Mouse (Mus musculus) midbrain, embryonic 11.5 days (tissue): ENCODE data around the gene Olfr1098. TPM values are rescaled to one million over a fixed set of nuclear protein-coding genes. Genes with fewer than 3 reads are reported as not detected.

Experiments
- ATAC-seq: fragments of 200-750 bp; cut with Nextera tagmentation; 2 replicates; pipeline ENCODE4 v1.8.0; 2017; ENCODE audit warnings: moderate TSS enrichment, moderate library complexity; ENCODE audit not compliant: low FRiP score
- DNase-seq: peaks from one replicate; pipeline ENCODE4 v3.0.0; 2015; ENCODE audit warnings: low spot score; ENCODE audit errors: missing footprints
- H3K27ac ChIP-seq: fragments of 300-500 bp; sonication (generic); 2 replicates; pipeline ENCODE4 v1.5.1; 2014; ENCODE audit warnings: low read depth, low read length
- H3K27me3 ChIP-seq: fragments of 300-500 bp; sonication (generic); 2 replicates; pipeline ENCODE4 v1.6.1; 2014; ENCODE audit warnings: mild to moderate bottlenecking, low read length, moderate library complexity, mixed read lengths; ENCODE audit not compliant: control insufficient read depth, insufficient read depth
- H3K36me3 ChIP-seq: fragments of 300-500 bp; sonication (generic); 2 replicates; pipeline ENCODE4 v1.6.1; 2014; ENCODE audit warnings: mild to moderate bottlenecking, low read length, moderate library complexity, mixed read lengths; ENCODE audit not compliant: control insufficient read depth, insufficient read depth
- H3K4me1 ChIP-seq: fragments of 300-500 bp; sonication (generic); 2 replicates; pipeline ENCODE4 v1.6.1; 2014; ENCODE audit warnings: low read length; ENCODE audit not compliant: control insufficient read depth, insufficient read depth
- H3K4me2 ChIP-seq: fragments of 300-500 bp; sonication (generic); 2 replicates; pipeline ENCODE4 v1.6.1; 2014; ENCODE audit warnings: mild to moderate bottlenecking, moderate library complexity
- H3K4me3 ChIP-seq: fragments of 300-500 bp; sonication (generic); 2 replicates; pipeline ENCODE4 v1.5.1; 2014; ENCODE audit warnings: low read depth, low read length
- H3K9ac ChIP-seq: fragments of 300-500 bp; sonication (generic); 2 replicates; pipeline ENCODE4 v1.6.1; 2014; ENCODE audit warnings: low read length
- H3K9me3 ChIP-seq: fragments of 300-500 bp; sonication (generic); 2 replicates; pipeline ENCODE4 v1.6.1; 2016; ENCODE audit warnings: low read length; ENCODE audit not compliant: control insufficient read depth
- WGBS: fragments of 180-500 bp; shearing (Covaris S2); extraction: QIAGEN DNeasy Blood & Tissue Kit; methylation state at CpG from one replicate; pipeline ENCODE4 v1.1.7; 2014; 5-methylcytosine and 5-hydroxymethylcytosine counted together
- polyA plus RNA-seq: library from polyadenylated mRNA; unstranded; fragments of >200 nt; fragmentation: Nextera tagmentation; extraction: Ambion mirVana; gene quantifications from 2 replicates; pipeline ENCODE4 v1.2.1, GENCODE M21; 2014

The Olfr1098 gene
- not detected in 2 replicates for polyA plus RNA-seq

GRCm38 (mm10) chr2:86924445-86924844, at the start of gene Olfr1098:
Gene Olfr1098, minus strand, starts transcription at chr2:86924545.
- WGBS, result 88% methylated on average over 1 of the region's 1 CpGs
- H3K27me3 ChIP-seq, result no peaks in the 10 kb centered on the region
- ATAC-seq, result no peak

GRCm38 (mm10) chr2:86960593-86960992, 36.2 kb upstream of the Olfr1098 start, which contains the start of gene Olfr1099:
Gene Olfr1099, minus strand, starts transcription at chr2:86960693.
- no peaks in the 10 kb centered on the region for H3K4me1 ChIP-seq
- ATAC-seq (no peak), DNase-seq (no peak)
- H3K27ac ChIP-seq, result no peak within 1 kb of the TSS
- H3K36me3 ChIP-seq, result no peaks in the 10 kb centered on the region
- 86% methylated on average over 1 of the region's 1 CpGs for WGBS
- no peak within 1 kb of the TSS for H3K9ac ChIP-seq
- H3K4me3 ChIP-seq, result no peak within 1 kb of the TSS
- H3K9me3 ChIP-seq, result no peaks in the 10 kb centered on the region
- H3K27me3 ChIP-seq, result no peaks in the 10 kb centered on the region
- H3K4me2 ChIP-seq, result no peak within 1 kb of the TSS

More at GRCm38 (mm10) chr2:86924445-86924844, at the start of gene Olfr1098:
- Histone ChIP-seq H3K4me1 (no peaks in the 10 kb centered on the region), H3K9ac (no peak within 1 kb of the TSS), H3K4me3 (no peak within 1 kb of the TSS), H3K27ac (no peak within 1 kb of the TSS), H3K9me3 (no peaks in the 10 kb centered on the region), H3K4me2 (no peak within 1 kb of the TSS), H3K36me3 (no peaks in the 10 kb centered on the region)
- no peak for DNase-seq

GRCm38 (mm10) chr2:86926557-86926956, 2.2 kb upstream of the Olfr1098 start:
- Histone ChIP-seq H3K36me3 (no peaks in the 10 kb centered on the region), H3K4me2 (no peak overlapping the region), H3K4me1 (no peaks in the 10 kb centered on the region), H3K4me3 (no peak overlapping the region), H3K27ac (no peak overlapping the region), H3K9ac (no peak overlapping the region), H3K27me3 (no peaks in the 10 kb centered on the region), H3K9me3 (no peaks in the 10 kb centered on the region)
- DNase-seq, result no peak
- ATAC-seq, result no peak

- no peak overlapping the region for H3K9ac ChIP-seq
- WGBS, result 84% methylated on average over 2 of the region's 2 CpGs
- ATAC-seq, result no peak
- H3K9me3 ChIP-seq, result no peaks in the 10 kb centered on the region
- no peaks in the 10 kb centered on the region for H3K4me1 ChIP-seq
- H3K4me3 ChIP-seq, result no peak overlapping the region
- no peaks in the 10 kb centered on the region for H3K36me3 ChIP-seq
- DNase-seq, result no peak
- H3K4me2 ChIP-seq, result no peak overlapping the region
- no peak overlapping the region for H3K27ac ChIP-seq
- no peaks in the 10 kb centered on the region for H3K27me3 ChIP-seq
These were observed 18.7 kb downstream of the Olfr1098 start for GRCm38 (mm10) chr2:86905647-86906046.

- H3K9ac ChIP-seq, result no peak within 1 kb of the TSS
- no peaks in the 10 kb centered on the region for H3K36me3 ChIP-seq
- WGBS, result 93% methylated on average over 1 of the region's 1 CpGs
- H3K4me1 ChIP-seq, result no peaks in the 10 kb centered on the region
- no peak within 1 kb of the TSS for H3K4me3 ChIP-seq
- H3K27ac ChIP-seq, result no peak within 1 kb of the TSS
- DNase-seq (no peak), ATAC-seq (no peak)
- H3K9me3 ChIP-seq, result no peaks in the 10 kb centered on the region
- H3K4me2 ChIP-seq, result no peak within 1 kb of the TSS
- no peaks in the 10 kb centered on the region for H3K27me3 ChIP-seq
These were observed 32.2 kb downstream of the Olfr1098 start, which contains the start of gene Olfr1097 for GRCm38 (mm10) chr2:86892116-86892515. Gene Olfr1097, minus strand, starts transcription at chr2:86892216.

GRCm38 (mm10) chr2:86874702-86875101, 49.6 kb downstream of the Olfr1098 start, which contains the start of gene Gm13723:
Gene Gm13723, minus strand, starts transcription at chr2:86874802.
- Histone ChIP-seq H3K4me3 (no peak within 1 kb of the TSS), H3K9me3 (no peaks in the 10 kb centered on the region), H3K4me2 (no peak within 1 kb of the TSS), H3K4me1 (no peaks in the 10 kb centered on the region), H3K36me3 (no peaks in the 10 kb centered on the region), H3K27ac (no peak within 1 kb of the TSS), H3K27me3 (no peaks in the 10 kb centered on the region), H3K9ac (no peak within 1 kb of the TSS)
- whole genome bisulfite sequencing, result 76% methylated on average over 1 of the region's 1 CpGs
- no peak for ATAC-seq
- DNase-seq, result no peak

Other genes starting within 250 kb of the Olfr1098 start
- gene Olfr1086, start 244.5 kb downstream of the Olfr1098 start, polyA plus RNA-seq, result not detected in 2 replicates
- gene Olfr1087, start 226.2 kb downstream of the Olfr1098 start, polyA plus RNA-seq, result not detected in 2 replicates
- not detected in 2 replicates for gene Olfr1089, start 190.8 kb downstream of the Olfr1098 start, polyA plus RNA-seq
- gene Olfr1090, start 165.6 kb downstream of the Olfr1098 start, polyA plus RNA-seq, result not detected in 2 replicates
- not detected in 2 replicates for gene Olfr1093, start 142.1 kb downstream of the Olfr1098 start, polyA plus RNA-seq
- gene Olfr141, start 114.5 kb downstream of the Olfr1098 start, polyA plus RNA-seq, result not detected in 2 replicates
- gene Olfr1094, start 99.9 kb downstream of the Olfr1098 start, polyA plus RNA-seq, result not detected in 2 replicates
- gene Olfr1095, start 72.8 kb downstream of the Olfr1098 start, polyA plus RNA-seq, result not detected in 2 replicates
- gene Gm13723, start 49.7 kb downstream of the Olfr1098 start, polyA plus RNA-seq, result not detected in 2 replicates
- gene Olfr1097, start 32.3 kb downstream of the Olfr1098 start, polyA plus RNA-seq, result not detected in 2 replicates
- gene Olfr1099, start 36.1 kb upstream of the Olfr1098 start, polyA plus RNA-seq, result not detected in 2 replicates
- not detected in 2 replicates for gene Olfr1100, start 55.4 kb upstream of the Olfr1098 start, polyA plus RNA-seq
- gene Olfr1101, start 66.7 kb upstream of the Olfr1098 start, polyA plus RNA-seq, result not detected in 2 replicates
- gene Olfr1102, start 73.9 kb upstream of the Olfr1098 start, polyA plus RNA-seq, result not detected in 2 replicates
- gene Olfr1104, start 102.5 kb upstream of the Olfr1098 start, polyA plus RNA-seq, result not detected in 2 replicates
- gene Olfr1105, start 112.0 kb upstream of the Olfr1098 start, polyA plus RNA-seq, result not detected in 2 replicates
- gene Olfr1106, start 127.7 kb upstream of the Olfr1098 start, polyA plus RNA-seq, result not detected in 2 replicates
- not detected in 2 replicates for gene Olfr1107, start 151.3 kb upstream of the Olfr1098 start, polyA plus RNA-seq
- gene Olfr1109, start 171.5 kb upstream of the Olfr1098 start, polyA plus RNA-seq, result not detected in 2 replicates
- not detected in 2 replicates for gene Olfr259, start 190.0 kb upstream of the Olfr1098 start, polyA plus RNA-seq
- gene Olfr1110, start 215.8 kb upstream of the Olfr1098 start, polyA plus RNA-seq, result not detected in 2 replicates
- not detected in 2 replicates for gene Olfr1111, start 228.1 kb upstream of the Olfr1098 start, polyA plus RNA-seq